Mouse (Mus musculus): ENCODE data around the gene Jade2.

DNA sequence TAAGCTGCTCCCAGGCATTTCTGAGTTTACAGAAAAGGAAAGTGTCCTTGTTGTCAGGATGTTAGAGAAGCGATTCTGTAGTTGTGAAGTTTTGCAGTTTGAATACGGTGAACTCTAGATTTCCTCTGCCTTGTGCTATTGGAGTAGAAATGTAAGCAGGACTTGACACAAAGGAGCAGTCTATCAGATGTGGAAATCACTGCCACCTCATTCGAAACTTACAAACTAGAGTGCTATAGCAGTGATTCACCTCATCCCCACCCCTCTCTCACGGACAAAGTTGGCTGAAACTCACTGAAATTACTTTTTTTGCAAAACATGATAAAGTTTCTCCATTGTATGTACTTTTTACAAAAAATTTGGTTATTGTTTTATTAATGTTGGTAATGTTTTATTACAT is 92.6 kb downstream of the Jade2 start:
- TF ChIP-seq CTCF (conservative IDR thresholded peaks at IDR 0.05; ENCODE audit: low read length), result no peak
- TF ChIP-seq NANOG (IDR thresholded peaks at IDR 0.05; ENCODE audit: borderline replicate concordance, low read length), result no peak

All from E14TG2a.4 (cell line).